Mouse (Mus musculus): ENCODE data around the gene Zfp956. TPM values are rescaled to one million over a fixed set of nuclear protein-coding genes. Genes with fewer than 3 reads are reported as not detected.

Gene Zfp956
- 10 to 100 TPM; 20.0 to 24.1 (median 21.1) TPM for total RNA-seq (2022)

DNA sequence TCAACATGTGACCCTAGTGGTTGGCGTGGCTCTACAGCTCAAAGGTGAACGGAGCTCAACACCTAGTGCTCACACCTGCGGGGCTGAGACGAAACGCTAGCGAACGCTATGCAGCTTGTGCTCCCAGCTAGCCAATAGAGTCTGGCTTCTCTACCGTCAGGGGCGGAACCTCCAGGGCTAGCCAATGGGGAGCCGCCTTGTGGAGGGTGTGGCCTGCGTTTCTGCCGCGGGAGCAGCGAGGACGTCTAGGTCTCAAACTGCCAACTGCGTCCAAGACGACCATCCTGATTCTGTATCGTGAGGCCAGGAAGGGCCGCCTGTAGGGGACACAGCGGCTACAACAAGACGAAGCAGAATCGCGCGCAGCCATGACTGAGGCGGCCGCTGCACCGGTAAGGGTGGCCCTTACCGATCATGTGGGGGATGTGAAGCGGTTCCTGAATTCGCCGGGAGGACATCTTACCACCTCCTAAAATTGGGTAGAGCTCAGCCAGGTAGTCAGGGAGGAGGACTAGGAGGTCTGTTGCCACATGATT, at the start of gene Zfp956:
Gene Zfp956 (plus strand): TSS at position 200 of the 536 bp plus-strand sequence.
- peak; percentile 92 to 94 for DNase-seq (ENCODE audit: low spot score in 2 of 2)

GRCm38 (mm10) chr6:47903587-47903986, 49.6 kb upstream of the Zfp956 start:
- DNase-seq (ENCODE audit: low spot score in 2 of 2) = no peak

DNA sequence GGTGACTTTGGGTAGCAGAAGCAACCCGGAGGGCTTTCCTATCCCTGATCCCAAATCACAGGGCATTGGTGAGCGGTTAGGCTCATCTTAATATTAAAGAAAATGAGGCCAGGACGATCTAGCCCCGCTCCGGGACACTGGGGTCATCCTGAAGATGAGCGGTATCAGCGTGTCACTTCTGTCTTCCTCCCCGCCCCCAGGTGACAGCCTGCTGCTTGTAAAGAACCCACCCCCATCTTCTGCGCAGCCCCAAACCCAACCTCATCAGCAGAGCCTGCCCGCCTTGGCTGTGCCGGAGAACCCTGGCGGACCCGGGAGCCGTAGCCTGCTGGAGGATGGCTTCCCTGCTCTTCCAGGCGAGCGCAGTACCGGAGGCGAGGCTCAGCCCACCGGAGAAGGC, 48.8 kb upstream of the Zfp956 start:
- DNase-seq (ENCODE audit: low spot score in 2 of 2) = no peak

DNA sequence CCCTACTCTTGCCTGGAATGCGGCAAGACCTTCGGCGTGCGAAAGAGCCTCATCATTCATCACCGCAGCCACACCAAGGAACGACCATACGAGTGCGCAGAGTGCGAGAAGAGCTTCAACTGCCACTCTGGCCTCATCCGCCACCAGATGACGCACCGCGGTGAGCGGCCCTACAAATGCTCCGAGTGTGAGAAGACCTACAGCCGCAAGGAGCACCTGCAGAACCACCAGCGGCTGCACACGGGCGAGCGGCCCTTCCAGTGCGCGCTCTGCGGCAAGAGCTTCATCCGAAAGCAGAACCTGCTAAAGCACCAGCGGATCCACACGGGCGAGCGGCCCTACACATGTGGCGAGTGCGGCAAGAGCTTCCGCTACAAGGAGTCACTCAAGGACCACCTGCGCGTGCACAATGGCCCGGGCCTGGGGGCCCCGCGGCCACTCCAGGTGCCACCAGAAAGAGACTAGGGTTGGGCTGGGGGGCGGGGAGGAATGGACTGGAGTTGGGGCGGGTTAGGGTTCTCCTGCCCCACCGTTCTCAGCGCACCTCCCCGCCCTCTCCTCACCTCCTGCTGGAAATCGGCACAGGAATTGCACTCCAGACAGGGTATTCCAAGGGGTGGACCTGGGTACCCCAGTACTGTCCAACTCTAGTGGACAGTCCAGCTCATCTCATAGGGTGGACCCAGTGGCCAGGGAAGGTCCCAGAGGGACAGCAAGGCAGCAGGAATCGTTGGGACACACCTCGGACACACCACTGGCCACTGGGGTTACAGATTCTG, 48.1 kb upstream of the Zfp956 start:
- DNase-seq (ENCODE audit: low spot score in 2 of 2) = no peak

GRCm38 (mm10) chr6:47906326-47906725, 46.9 kb upstream of the Zfp956 start:
- DNase-seq (ENCODE audit: low spot score in 2 of 2) = no peak

DNA sequence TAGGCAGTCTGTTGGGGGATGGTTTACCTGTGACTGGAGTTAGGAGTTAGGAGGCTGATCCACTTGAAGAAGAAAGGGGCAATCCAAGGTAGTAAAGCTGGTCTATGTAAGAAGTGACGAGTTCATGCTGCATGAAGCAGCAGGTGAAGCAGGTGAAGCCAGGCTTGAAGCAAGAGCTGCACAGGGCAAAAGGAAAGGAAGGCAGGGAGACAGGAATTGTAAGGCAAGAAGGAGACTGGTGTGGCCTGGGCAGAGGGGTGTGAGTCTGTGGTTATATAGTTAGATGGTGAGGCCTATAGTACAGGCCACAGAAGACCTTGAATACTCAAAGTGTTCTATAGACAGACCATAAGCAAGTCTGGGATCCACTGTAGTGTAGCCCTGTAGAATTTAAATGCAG, 44.2 kb upstream of the Zfp956 start:
- DNase-seq (ENCODE audit: low spot score in 2 of 2) = no peak

DNA sequence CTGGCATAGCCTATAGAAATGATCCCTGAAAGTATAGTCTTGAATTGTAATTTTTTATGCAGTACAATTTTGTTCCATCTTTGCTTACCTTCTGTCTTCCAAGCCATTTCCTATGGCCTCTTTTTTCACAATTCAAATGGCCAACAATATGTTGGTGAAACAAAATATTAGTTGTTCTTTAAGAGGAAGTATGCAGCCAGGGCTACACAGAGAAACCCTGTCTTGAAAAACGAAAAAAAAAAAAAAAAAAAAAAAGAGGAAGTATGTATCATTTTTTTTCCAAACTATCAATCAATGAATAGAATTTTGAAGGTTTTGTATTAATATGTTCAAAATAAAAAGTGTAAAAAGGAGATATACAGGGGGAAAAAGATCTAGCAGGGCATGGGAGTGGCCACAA, 41.5 kb upstream of the Zfp956 start:
- DNase-seq (ENCODE audit: low spot score in 2 of 2) = no peak

- DNase-seq (ENCODE audit: low spot score in 2 of 2) = no peak
Observed at GRCm38 (mm10) chr6:47912991-47913390, 40.2 kb upstream of the Zfp956 start.

DNA sequence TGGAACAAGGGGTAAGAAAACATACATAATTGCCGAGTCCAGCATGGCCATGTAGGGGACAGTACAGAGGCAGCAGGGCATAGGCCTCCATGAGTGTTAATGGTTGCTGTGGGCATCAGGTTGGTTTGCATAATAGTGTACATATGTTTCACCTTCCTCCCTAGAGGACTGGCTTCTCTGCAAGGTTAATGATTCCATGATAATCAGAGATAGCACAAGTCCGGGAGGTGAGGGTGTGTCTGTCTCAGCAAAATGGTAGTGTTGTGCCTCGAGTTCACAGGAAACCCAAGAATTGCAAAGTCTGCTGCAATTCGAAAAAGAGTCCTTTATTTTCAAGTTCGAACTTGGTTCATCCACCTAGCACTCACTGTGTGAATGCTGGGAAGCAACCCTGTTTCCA, 36.1 kb upstream of the Zfp956 start:
- no peak for DNase-seq (ENCODE audit: low spot score in 2 of 2)

GRCm38 (mm10) chr6:47918768-47919274, 34.4 kb upstream of the Zfp956 start:
- DNase-seq (ENCODE audit: low spot score in 2 of 2) = no peak

- DNase-seq (ENCODE audit: low spot score in 2 of 2) = no peak
Observed at GRCm38 (mm10) chr6:47919646-47920446, 33.3 kb upstream of the Zfp956 start.

DNA sequence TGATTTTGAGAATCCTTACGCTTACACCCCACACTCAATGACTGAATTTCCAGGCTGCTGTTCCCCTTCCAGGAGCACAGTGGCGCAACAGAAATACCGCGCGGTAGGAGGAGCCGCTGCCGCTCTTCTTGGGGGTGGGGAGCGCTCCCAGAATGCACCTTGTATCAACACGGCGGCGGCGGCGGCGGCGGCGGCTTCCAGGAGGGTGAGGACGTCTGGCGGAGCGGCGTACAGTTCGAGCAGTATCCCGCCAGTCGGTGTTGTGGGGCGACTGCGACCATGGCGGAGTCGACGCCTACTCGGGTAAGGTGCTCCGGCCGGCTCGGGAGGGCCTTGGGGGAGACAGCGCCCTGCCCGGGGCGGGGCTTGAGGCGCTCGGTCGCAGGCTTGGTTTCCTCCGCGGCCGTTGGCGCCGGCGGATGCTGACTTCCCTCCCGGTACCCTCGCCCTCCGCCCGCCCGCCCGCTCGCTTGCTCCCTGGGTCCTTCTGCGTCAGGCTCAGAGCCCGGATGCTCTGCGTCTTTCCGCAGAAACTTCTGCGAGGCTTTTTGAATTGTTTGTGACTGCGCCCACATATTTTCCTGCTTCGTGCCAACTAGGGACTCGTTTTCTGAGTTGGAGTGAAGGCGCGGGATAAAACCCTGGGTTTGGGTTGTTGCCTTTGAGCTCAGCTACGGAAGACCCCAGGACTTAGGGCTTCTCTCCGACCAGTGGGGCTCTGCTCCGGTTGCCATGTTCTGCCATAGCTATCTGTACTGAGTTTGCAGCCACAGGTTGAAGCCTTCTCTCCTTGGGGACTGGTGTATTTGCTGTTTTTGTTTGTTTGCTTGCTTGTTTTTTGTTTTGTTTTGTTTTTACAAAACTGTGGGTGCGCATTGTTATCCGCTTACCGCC, 32.5 kb upstream of the Zfp956 start, which contains the start of gene Zfp212:
Gene Zfp212 (plus strand): TSS at position 30 of the 894 bp plus-strand sequence.
- peak; percentile 73 to 88 for DNase-seq (ENCODE audit: low spot score in 2 of 2)

GRCm38 (mm10) chr6:47942461-47942860, 10.7 kb upstream of the Zfp956 start:
- DNase-seq (ENCODE audit: low spot score in 2 of 2) = no peak

GRCm38 (mm10) chr6:47943021-47943691, 10.0 kb upstream of the Zfp956 start:
- DNase-seq (ENCODE audit: low spot score in 2 of 2) = peak in 1 of 2 experiments; percentile 32

GRCm38 (mm10) chr6:47943721-47944120, 9.5 kb upstream of the Zfp956 start:
- no peak for DNase-seq (ENCODE audit: low spot score in 2 of 2)

DNA sequence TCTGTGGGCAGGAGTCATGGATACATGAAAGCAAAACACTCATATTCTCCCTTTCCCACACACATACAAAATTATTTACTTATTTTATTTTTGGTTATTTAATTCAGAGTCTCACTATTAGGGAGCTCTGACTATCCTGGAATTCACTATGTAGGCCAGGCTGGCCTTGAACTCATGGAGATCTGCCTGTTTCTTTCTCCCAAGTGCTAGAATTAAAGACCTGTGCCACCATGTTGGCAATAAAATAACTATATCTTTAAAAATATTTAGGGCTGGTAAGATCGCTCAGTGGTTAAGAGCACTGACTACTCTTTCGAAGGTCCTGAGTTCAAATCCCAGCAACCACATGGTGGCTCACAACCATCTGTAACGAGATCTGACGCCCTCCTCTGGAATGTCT, 5.8 kb upstream of the Zfp956 start:
- no peak for DNase-seq (ENCODE audit: low spot score in 2 of 2)

DNA sequence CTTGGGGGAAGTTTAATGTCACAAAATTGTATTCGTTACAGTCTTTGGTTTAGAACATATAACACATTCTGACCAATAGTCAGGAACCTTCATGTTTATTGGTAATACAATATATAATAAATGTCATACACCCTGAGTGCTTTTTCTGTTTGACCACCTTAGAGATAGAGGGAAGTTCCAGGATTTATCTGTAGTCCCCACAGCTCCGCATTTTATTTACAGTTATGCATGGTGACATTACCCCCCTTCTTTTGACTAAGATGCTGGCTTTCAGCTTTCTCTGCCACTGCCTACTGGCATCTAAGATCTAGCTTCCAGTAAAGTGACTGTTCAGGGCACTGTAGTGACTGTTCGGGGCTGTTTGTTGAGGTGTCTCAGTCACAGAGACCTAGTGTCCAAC, 1.2 kb downstream of the Zfp956 start:
- no peak for DNase-seq (ENCODE audit: low spot score in 2 of 2)

DNA sequence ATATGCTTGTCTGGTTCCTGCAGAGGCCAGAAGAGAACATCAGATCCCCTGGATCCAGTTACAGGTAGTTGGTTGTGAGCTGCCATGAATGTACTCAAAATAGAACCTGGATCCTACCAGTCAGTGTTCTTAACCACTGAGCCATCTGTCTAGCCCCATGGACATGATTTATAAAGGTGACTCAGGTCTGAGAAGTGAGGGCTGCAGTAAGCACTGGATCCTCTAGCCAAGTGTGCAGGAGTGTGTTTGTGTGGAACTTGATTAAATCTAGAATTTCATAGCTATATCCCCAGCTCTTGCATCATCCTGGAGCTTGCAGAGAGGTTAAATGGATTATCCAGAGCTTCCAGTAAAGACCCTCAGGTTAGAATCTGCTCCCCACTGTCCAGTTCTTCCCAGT, 4.6 kb downstream of the Zfp956 start:
- no peak for DNase-seq (ENCODE audit: low spot score in 2 of 2)

DNA sequence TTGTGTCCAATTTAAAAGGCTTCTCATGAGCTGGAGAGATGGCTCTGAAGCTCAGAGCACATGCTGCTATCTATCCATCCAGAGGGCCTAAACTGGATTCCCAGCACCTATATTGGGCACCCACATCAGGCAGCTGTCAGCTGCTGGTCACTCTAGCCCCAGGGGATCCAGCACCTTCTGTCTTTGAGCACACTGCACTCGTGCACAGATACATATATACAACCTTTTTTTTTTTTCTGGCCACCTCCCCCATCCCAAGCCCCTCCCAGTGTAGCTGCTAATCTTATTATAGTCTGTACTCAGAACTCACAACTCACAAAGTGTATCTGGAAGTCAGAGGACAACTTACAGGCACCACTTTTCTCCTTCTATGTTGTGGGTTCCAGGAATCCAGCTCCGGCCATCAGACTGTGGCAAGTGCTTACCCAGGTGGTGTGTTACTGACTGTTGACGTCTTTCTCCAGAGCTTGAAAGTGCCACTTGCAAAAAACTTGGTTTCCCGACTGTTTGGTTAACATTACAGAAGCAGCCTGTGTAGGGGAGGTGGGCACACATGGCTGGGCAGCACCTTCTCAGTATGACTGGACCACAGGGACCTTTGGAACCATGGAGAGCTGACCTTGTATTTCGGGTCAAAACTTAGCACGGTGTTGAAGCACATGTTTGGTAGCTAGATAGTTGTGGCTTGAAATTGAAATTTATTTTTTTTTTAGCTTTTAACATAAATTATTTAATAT, 7.7 kb downstream of the Zfp956 start:
- DNase-seq (ENCODE audit: low spot score in 2 of 2) = no peak

GRCm38 (mm10) chr6:47963051-47963450, 9.9 kb downstream of the Zfp956 start:
- DNase-seq (ENCODE audit: low spot score in 2 of 2) = peak in 1 of 2 experiments; percentile 55
